Mouse (Mus musculus) layer of hippocampus, adult 11-12 months (tissue): ENCODE data around the gene Gm29110.
"Not testable (repeated sequence)": the region's sequence is repeated elsewhere in the genome, so short reads cannot be mapped to it uniquely, and the experiment has no call there.

Source experiments
- DNase-seq: peaks from one replicate; pipeline ENCODE4 v3.0.0; 2022; ENCODE audit warnings: low spot score

Gene Gm29110

DNA sequence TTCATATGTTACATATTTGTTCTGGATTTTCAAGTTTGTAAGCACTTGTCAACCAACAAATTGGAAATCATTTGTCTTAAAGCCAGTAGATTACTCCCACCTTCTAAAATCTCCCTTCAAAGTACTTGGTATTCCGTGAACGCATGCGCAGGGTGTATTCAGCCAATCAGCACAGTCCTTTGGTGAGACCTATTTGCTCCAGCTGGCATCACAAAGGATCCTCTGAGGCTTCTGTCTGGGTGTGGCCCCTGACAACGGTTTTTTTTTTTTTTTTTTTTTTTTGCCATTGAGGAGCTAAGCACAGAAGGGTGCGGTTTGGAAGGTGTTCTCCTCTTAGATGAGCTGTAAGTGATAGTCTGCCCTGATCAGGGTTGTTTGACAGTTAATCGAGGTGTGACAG is at the start of gene Gm29110:
Gm29110 (plus strand) TSS at position 301 of the 400 bp plus-strand sequence.
- not testable (repeated sequence) for DNase-seq
